Mouse (Mus musculus) kidney, postnatal 0 days (tissue): Measurements from ENCODE around the gene Ccm2. TPM values are rescaled to one million over a fixed set of nuclear protein-coding genes. Genes with fewer than 3 reads are reported as not detected.

Experiments used
- ATAC-seq: fragments of 200-750 bp; cut with Nextera tagmentation; replicated peaks from 2 replicates; pipeline ENCODE4 v1.8.0; 2017; ENCODE audit warnings: low read depth, moderate number of reproducible peaks, moderate TSS enrichment, moderate library complexity; ENCODE audit not compliant: low FRiP score
- DNase-seq: peaks from one replicate; pipeline ENCODE4 v3.0.0-alpha.2; 2016; ENCODE audit warnings: low spot score
- H3K27ac ChIP-seq: fragments of 300-500 bp; sonication (generic); 2 replicates; pipeline ENCODE4 v1.5.1; 2014; ENCODE audit warnings: mild to moderate bottlenecking
- H3K27me3 ChIP-seq: fragments of 300-500 bp; sonication (generic); 2 replicates; pipeline ENCODE4 v1.6.1; 2014; ENCODE audit warnings: low read length, mixed read lengths; ENCODE audit not compliant: insufficient read depth
- H3K36me3 ChIP-seq: fragments of 300-500 bp; sonication (generic); 2 replicates; pipeline ENCODE4 v1.6.1; 2014; ENCODE audit warnings: low read length, mixed read lengths; ENCODE audit not compliant: insufficient read depth
- H3K4me1 ChIP-seq: fragments of 300-500 bp; sonication (generic); replicated peaks from 2 replicates; pipeline ENCODE4 v1.6.1; 2014; ENCODE audit warnings: antibody characterized with exemption, low read length, mixed read lengths; ENCODE audit not compliant: insufficient read depth
- H3K4me2 ChIP-seq: fragments of 300-500 bp; sonication (generic); 2 replicates; pipeline ENCODE4 v1.6.1; 2014; ENCODE audit warnings: mild to moderate bottlenecking, low read length, moderate library complexity, mixed read lengths
- H3K4me3 ChIP-seq: fragments of 300-500 bp; sonication (generic); replicated peaks from 2 replicates; pipeline ENCODE4 v1.5.1; 2014; ENCODE audit warnings: low read depth, low read length
- H3K9ac ChIP-seq: fragments of 300-500 bp; sonication (generic); 2 replicates; pipeline ENCODE4 v1.6.1; 2014; ENCODE audit warnings: low read depth, low read length
- H3K9me3 ChIP-seq: fragments of 300-500 bp; sonication (generic); replicated peaks from 2 replicates; pipeline ENCODE4 v1.6.1; 2016; ENCODE audit warnings: low read length, inconsistent platforms, mixed read lengths
- CTCF ChIP-seq: IDR thresholded peaks from 2 replicates; pipeline ENCODE4 v1.5.1; 2016; ENCODE audit warnings: antibody characterized with exemption, low read depth, mild to moderate bottlenecking, moderate library complexity
- WGBS: fragments of 180-500 bp; shearing (Covaris S2); extraction: QIAGEN DNeasy Blood & Tissue Kit; methylation state at CpG from one replicate; pipeline ENCODE4 v1.1.7; 2014; 5-methylcytosine and 5-hydroxymethylcytosine counted together
- polyA plus RNA-seq: library from polyadenylated mRNA; unstranded; fragments of >200 nt; fragmentation: Nextera tagmentation; extraction: Ambion mirVana; gene quantifications from 2 replicates; pipeline ENCODE4 v1.2.1, GENCODE M21; 2015

Ccm2 gene
- polyA plus RNA-seq = 63.8 and 66.5 TPM in 2 replicates

GRCm38 (mm10) chr11:6546205-6547013, at the start of gene Ccm2:
Ccm2 (plus strand) TSS chr11:6546887.
- Histone ChIP-seq H3K36me3 (no peaks in the 10 kb centered on the region), H3K27ac (peak within 1 kb of the TSS; percentile 98), H3K4me1 (peaks cover 7% of the 10 kb centered on the region; the same call in 1 of the 2 replicates), H3K4me3 (peak within 1 kb of the TSS; percentile 83), H3K4me2 (peak within 1 kb of the TSS; percentile 72), H3K9ac (peak within 1 kb of the TSS; percentile 92), H3K27me3 (no peaks in the 10 kb centered on the region), H3K9me3 (no peaks in the 10 kb centered on the region)
- peak; percentile 97 for ATAC-seq
- TF ChIP-seq CTCF = no peak
- peak; percentile 97 for DNase-seq
- WGBS = under 1% methylated on average over 51 of the region's 57 CpGs

GRCm38 (mm10) chr11:6497311-6497948, 49.3 kb upstream of the Ccm2 start:
- Histone ChIP-seq H3K4me1 (no peaks in the 10 kb centered on the region), H3K36me3 (no peaks in the 10 kb centered on the region), H3K27me3 (no peaks in the 10 kb centered on the region), H3K4me3 (no peak overlapping the region), H3K9ac (no peak overlapping the region), H3K9me3 (no peaks in the 10 kb centered on the region), H3K4me2 (no peak overlapping the region), H3K27ac (no peak overlapping the region)
- TF ChIP-seq CTCF = no peak
- DNase-seq = no peak
- WGBS = 82% methylated on average over 12 of the region's 12 CpGs
- no peak for ATAC-seq

- H3K36me3 ChIP-seq = no peaks in the 10 kb centered on the region
- H3K4me1 ChIP-seq = no peaks in the 10 kb centered on the region
- H3K27ac ChIP-seq = no peak overlapping the region
- no peaks in the 10 kb centered on the region for H3K27me3 ChIP-seq
- H3K4me3 ChIP-seq = no peak overlapping the region
- no peaks in the 10 kb centered on the region for H3K9me3 ChIP-seq
- no peak for TF ChIP-seq CTCF
- DNase-seq = no peak
- no peak for ATAC-seq
- 97% methylated on average over 2 of the region's 2 CpGs for WGBS
- no peak overlapping the region for H3K9ac ChIP-seq
- H3K4me2 ChIP-seq = no peak overlapping the region
These were observed 44.2 kb upstream of the Ccm2 start for GRCm38 (mm10) chr11:6502506-6502905.

- Histone ChIP-seq H3K4me1 (no peaks in the 10 kb centered on the region), H3K4me2 (no peak overlapping the region), H3K9ac (no peak overlapping the region), H3K4me3 (no peak overlapping the region), H3K27me3 (no peaks in the 10 kb centered on the region), H3K36me3 (no peaks in the 10 kb centered on the region), H3K27ac (no peak overlapping the region), H3K9me3 (no peaks in the 10 kb centered on the region)
- DNase-seq (no peak), ATAC-seq (no peak)
- TF ChIP-seq CTCF = no peak
- WGBS = 63% methylated on average over 3 of the region's 3 CpGs
These were observed 42.5 kb upstream of the Ccm2 start for GRCm38 (mm10) chr11:6504226-6504625.

DNA sequence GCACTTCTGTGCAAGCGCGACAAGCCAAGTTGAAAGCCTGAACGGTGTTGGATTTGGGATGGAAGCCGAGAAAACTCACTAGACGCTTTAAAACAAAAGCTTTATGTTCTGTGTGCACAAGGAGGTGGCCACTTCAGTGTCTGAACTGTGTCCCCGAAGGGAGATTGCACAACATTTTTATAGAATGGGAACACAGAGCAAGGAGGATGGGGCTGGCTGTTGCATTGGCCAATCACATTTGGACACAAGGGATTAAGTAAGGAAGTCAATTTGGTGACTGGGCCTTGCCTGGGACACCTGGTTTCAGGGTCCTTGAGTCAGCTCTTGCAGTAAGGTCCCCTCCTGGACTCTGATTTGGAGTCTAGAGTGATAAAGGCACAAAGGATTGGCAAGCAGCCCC, 42.0 kb upstream of the Ccm2 start:
- no peak for DNase-seq
- Histone ChIP-seq H3K27me3 (no peaks in the 10 kb centered on the region), H3K4me2 (no peak overlapping the region), H3K4me3 (no peak overlapping the region), H3K36me3 (no peaks in the 10 kb centered on the region), H3K9me3 (no peaks in the 10 kb centered on the region), H3K4me1 (no peaks in the 10 kb centered on the region), H3K27ac (no peak overlapping the region), H3K9ac (no peak overlapping the region)
- WGBS = 82% methylated on average over 6 of the region's 6 CpGs
- ATAC-seq = no peak
- no peak for TF ChIP-seq CTCF

DNA sequence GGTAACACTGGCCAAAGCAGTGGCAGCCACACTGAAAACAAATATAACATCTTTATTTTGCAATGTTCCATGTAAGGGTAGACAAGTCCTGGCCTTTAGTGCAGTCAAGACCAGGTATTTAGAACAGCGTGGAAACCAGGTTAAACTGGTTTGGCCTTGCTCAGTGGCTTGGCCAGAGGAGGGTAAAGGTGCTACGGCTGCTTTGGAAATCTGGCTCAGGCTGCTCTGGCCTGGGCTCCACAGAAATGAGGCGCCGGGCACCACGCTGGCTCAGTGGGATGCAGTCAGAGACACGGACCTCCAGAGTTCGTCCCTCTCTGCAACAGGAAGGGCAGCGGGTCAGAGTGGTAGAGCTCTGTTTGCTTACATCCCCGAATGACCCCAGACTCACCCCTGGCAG, 40.2 kb upstream of the Ccm2 start:
- ATAC-seq (no peak; the same call in 1 of the 2 replicates), DNase-seq (no peak)
- WGBS = 77% methylated on average over 9 of the region's 9 CpGs
- no peaks in the 10 kb centered on the region for H3K27me3 ChIP-seq
- no peak overlapping the region for H3K4me3 ChIP-seq
- H3K36me3 ChIP-seq = no peaks in the 10 kb centered on the region
- H3K9me3 ChIP-seq = no peaks in the 10 kb centered on the region
- H3K4me1 ChIP-seq = no peaks in the 10 kb centered on the region
- no peak overlapping the region for H3K9ac ChIP-seq
- no peak for TF ChIP-seq CTCF
- H3K27ac ChIP-seq = no peak overlapping the region
- H3K4me2 ChIP-seq = no peak overlapping the region
